Comparison of ENCODE assay signal across 11 mouse cellular contexts in the genomic region with DNA sequence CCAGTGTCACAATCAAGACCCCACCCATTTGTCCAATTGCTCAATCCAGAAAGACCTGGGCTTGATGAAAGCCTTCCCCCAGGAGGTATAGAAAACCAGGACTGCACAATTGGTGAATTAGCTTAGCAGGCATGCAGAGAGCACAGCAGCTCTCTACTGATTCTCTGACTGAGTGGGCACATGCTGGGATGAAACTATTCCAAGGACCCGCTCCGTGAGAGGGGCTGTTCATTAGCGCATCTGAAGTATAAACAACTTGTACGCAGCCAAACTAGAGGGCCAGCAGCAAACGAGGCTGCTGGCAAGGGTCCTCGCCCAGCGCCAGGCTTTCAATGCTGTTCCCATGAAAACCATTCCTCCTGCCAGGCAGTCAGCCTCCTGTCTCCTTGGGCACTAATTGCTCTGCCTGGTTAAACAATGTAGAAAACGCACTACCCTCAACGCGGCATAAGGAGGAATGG.
A peak's percentile ranks its signal among the peaks of the same experiment; 100 is the strongest.
DNase-seq lines count a peak whose midpoint lies in the region; ATAC-seq and TF ChIP-seq lines count a peak whose summit lies in the region.
"Had no signal": no experiment of that assay in that cellular context is flagged by ENCODE, and none has a peak within 500 bp of the region (broad histone marks: within the 10 kb centered on the region; RNA-seq: fewer than 3 reads in every experiment).

No protein-coding gene starts in this region.

- no peak overlapping the region for H3K9ac ChIP-seq in hindbrain, embryonic 13.5 days
- no peak overlapping the region for H3K9ac ChIP-seq in forebrain, postnatal 0 days
- no peak overlapping the region for H3K9ac ChIP-seq in intestine, embryonic 15.5 days
- H3K9ac ChIP-seq: liver, embryonic 13.5 days had no signal

- no peak overlapping the region for H3K4me3 ChIP-seq in hindbrain, embryonic 13.5 days
- no peak overlapping the region for H3K4me3 ChIP-seq in hindbrain, embryonic 10.5 days
- 0 out of 2 replicates have a peak overlapping the region, but pooled peaks have one; percentile 5 for H3K4me3 ChIP-seq in forebrain, postnatal 0 days (ENCODE audit: low read depth, low read length)
- no peak overlapping the region for H3K4me3 ChIP-seq in gastrocnemius, adult 2 months
- H3K4me3 ChIP-seq in intestine, embryonic 15.5 days (replicated peaks) = no peak overlapping the region
- H3K4me3 ChIP-seq: liver, embryonic 13.5 days; myocyte had no signal

- peak; percentile 8; the same call in 1 of the 2 replicates for TF ChIP-seq CTCF in forebrain, postnatal 0 days (IDR thresholded peaks at IDR 0.05; ENCODE audit: low read depth)
- no peak for TF ChIP-seq CTCF in gastrocnemius, adult 2 months (IDR thresholded peaks at IDR 0.05)

- intact Hi-C loops in left cerebral cortex, postnatal 36 days (cut with DNase I) = no loop called here
- intact Hi-C loops in gastrocnemius, adult 2 months (cut with DNase I) = no loop called here

- H3K27ac ChIP-seq in hindbrain, embryonic 13.5 days = no peak overlapping the region; the same call in 1 of the 2 replicates
- no peak overlapping the region for H3K27ac ChIP-seq in hindbrain, embryonic 10.5 days
- 0 out of 2 replicates have a peak overlapping the region, but pooled peaks have one; percentile 29 for H3K27ac ChIP-seq in forebrain, postnatal 0 days (ENCODE audit: low read depth, low read length)
- no peak overlapping the region for H3K27ac ChIP-seq in gastrocnemius, adult 2 months
- no peak overlapping the region for H3K27ac ChIP-seq in intestine, embryonic 15.5 days
- H3K27ac ChIP-seq: liver, embryonic 13.5 days had no signal

- no peaks in the 10 kb centered on the region for H3K9me3 ChIP-seq in hindbrain, embryonic 13.5 days
- no peaks in the 10 kb centered on the region for H3K9me3 ChIP-seq in hindbrain, embryonic 10.5 days
- no peaks in the 10 kb centered on the region for H3K9me3 ChIP-seq in forebrain, postnatal 0 days (ENCODE audit: low read length)
- no peaks in the 10 kb centered on the region for H3K9me3 ChIP-seq in intestine, embryonic 15.5 days
- H3K9me3 ChIP-seq: liver, embryonic 13.5 days had no signal

- no peaks in the 10 kb centered on the region for H3K27me3 ChIP-seq in hindbrain, embryonic 13.5 days
- H3K27me3 ChIP-seq in hindbrain, embryonic 10.5 days (ENCODE audit: insufficient read depth, poor library complexity, severe bottlenecking) = no peaks in the 10 kb centered on the region
- H3K27me3 ChIP-seq in forebrain, postnatal 0 days (ENCODE audit: insufficient read depth, low read length) = no peaks in the 10 kb centered on the region
- H3K27me3 ChIP-seq in intestine, embryonic 15.5 days (replicated peaks) = no peaks in the 10 kb centered on the region
- H3K27me3 ChIP-seq: liver, embryonic 13.5 days had no signal

- ATAC-seq in hindbrain, embryonic 13.5 days (ENCODE audit: low FRiP score) = peak; percentile 86
- peak; percentile 95 for ATAC-seq in forebrain, postnatal 0 days
- ATAC-seq in intestine, embryonic 15.5 days = no peak
- ATAC-seq: intestine, embryonic 16.5 days had no signal

- H3K4me2 ChIP-seq in hindbrain, embryonic 13.5 days = peak overlapping the region; percentile 7; the same call in 1 of the 2 replicates
- peak overlapping the region; percentile 30 for H3K4me2 ChIP-seq in forebrain, postnatal 0 days (ENCODE audit: low read depth)
- H3K4me2 ChIP-seq in intestine, embryonic 15.5 days (replicated peaks) = no peak overlapping the region
- H3K4me2 ChIP-seq: liver, embryonic 13.5 days had no signal

- H3K4me1 ChIP-seq in hindbrain, embryonic 13.5 days (replicated peaks) = peaks cover 14% of the 10 kb centered on the region
- 0 out of 2 replicates have a peak, but pooled peaks cover 4% of the 10 kb centered on the region for H3K4me1 ChIP-seq in hindbrain, embryonic 10.5 days (replicated peaks)
- H3K4me1 ChIP-seq in forebrain, postnatal 0 days (ENCODE audit: insufficient read depth) = peaks cover 14% of the 10 kb centered on the region; the same call in 1 of the 2 replicates
- H3K4me1 ChIP-seq in intestine, embryonic 15.5 days (replicated peaks) = no peaks in the 10 kb centered on the region
- H3K4me1 ChIP-seq: liver, embryonic 13.5 days had no signal

- no peaks in the 10 kb centered on the region for H3K36me3 ChIP-seq in hindbrain, embryonic 13.5 days
- no peaks in the 10 kb centered on the region for H3K36me3 ChIP-seq in hindbrain, embryonic 10.5 days
- H3K36me3 ChIP-seq in forebrain, postnatal 0 days (ENCODE audit: insufficient read depth) = no peaks in the 10 kb centered on the region
- H3K36me3 ChIP-seq in intestine, embryonic 15.5 days = no peaks in the 10 kb centered on the region
- H3K36me3 ChIP-seq: liver, embryonic 13.5 days had no signal

- 37% methylated on average over 10 of the region's 10 CpGs for WGBS in hindbrain, embryonic 13.5 days
- WGBS in hindbrain, embryonic 10.5 days = 53% methylated on average over 10 of the region's 10 CpGs
- WGBS in forebrain, postnatal 0 days = 4% methylated on average over 10 of the region's 10 CpGs
- 60% methylated on average over 10 of the region's 10 CpGs for WGBS in intestine, embryonic 15.5 days

- no peak for DNase-seq in hindbrain, embryonic 10.5 days (ENCODE audit: low spot score)
- DNase-seq in forebrain, postnatal 0 days = peak; percentile 87
- DNase-seq in left cerebral cortex, postnatal 36 days (ENCODE audit: low spot score in 2 of 2) = peak; percentile 15 to 20
- peak; percentile 26 to 33 for DNase-seq in right cerebral cortex, postnatal 36 days (ENCODE audit: low spot score in 2 of 2)
- DNase-seq in thymus, postnatal 14 days = no peak
- DNase-seq in gastrocnemius, adult 2 months = no peak
- DNase-seq: liver, embryonic 13.5 days had no signal

Comparison
In these comparisons a context has a peak if more than half of its experiments do, and no peak if none do; other contexts are left out.
1. DNase-seq: peak in forebrain, postnatal 0 days (single experiment), left cerebral cortex, postnatal 36 days (2 of 2) and right cerebral cortex, postnatal 36 days (2 of 2); none in hindbrain, embryonic 10.5 days (single experiment), thymus, postnatal 14 days (single experiment) and gastrocnemius, adult 2 months (single experiment).